Mouse (Mus musculus) neural tube, embryonic 13.5 days (tissue): Measurements from ENCODE around the gene Hoxc4. TPM values are rescaled to one million over a fixed set of nuclear protein-coding genes. Genes with fewer than 3 reads are reported as not detected.

ENCODE experiments used
- ATAC-seq: fragments of 200-750 bp; cut with Nextera tagmentation; 2 replicates; pipeline ENCODE4 v1.8.0; 2017; ENCODE audit warnings: low read depth, mild to moderate bottlenecking, moderate TSS enrichment, moderate library complexity
- H3K27ac ChIP-seq: fragments of 300-500 bp; sonication (generic); replicated peaks from 2 replicates; pipeline ENCODE4 v1.5.1; 2015; ENCODE audit warnings: moderate library complexity, mild to moderate bottlenecking, inconsistent platforms
- H3K27me3 ChIP-seq: fragments of 300-500 bp; sonication (generic); 2 replicates; pipeline ENCODE4 v1.6.1; 2015; ENCODE audit warnings: mild to moderate bottlenecking, inconsistent platforms
- H3K36me3 ChIP-seq: fragments of 300-500 bp; sonication (generic); 2 replicates; pipeline ENCODE4 v1.6.1; 2015; ENCODE audit warnings: mild to moderate bottlenecking, inconsistent platforms
- H3K4me1 ChIP-seq: fragments of 300-500 bp; sonication (generic); replicated peaks from 2 replicates; pipeline ENCODE4 v1.6.1; 2015; ENCODE audit warnings: inconsistent platforms
- H3K4me2 ChIP-seq: fragments of 300-500 bp; sonication (generic); 2 replicates; pipeline ENCODE4 v1.6.1; 2015; ENCODE audit warnings: inconsistent platforms, mild to moderate bottlenecking, moderate library complexity
- H3K4me3 ChIP-seq: fragments of 300-500 bp; sonication (generic); 2 replicates; pipeline ENCODE4 v1.5.1; 2015; ENCODE audit warnings: mild to moderate bottlenecking, inconsistent platforms
- H3K9ac ChIP-seq: fragments of 300-500 bp; sonication (generic); 2 replicates; pipeline ENCODE4 v1.6.1; 2015; ENCODE audit warnings: moderate library complexity, mild to moderate bottlenecking, inconsistent platforms
- H3K9me3 ChIP-seq: fragments of 300-500 bp; sonication (generic); 2 replicates; pipeline ENCODE4 v1.6.1; 2016; ENCODE audit warnings: inconsistent platforms
- WGBS: fragments of 180-500 bp; shearing (Covaris S2); methylation state at CpG from one replicate; pipeline ENCODE4 v1.1.7; 2015; 5-methylcytosine and 5-hydroxymethylcytosine counted together
- polyA plus RNA-seq: library from polyadenylated mRNA; unstranded; fragments of >200 nt; fragmentation: Nextera tagmentation; extraction: Ambion mirVana; gene quantifications from 2 replicates; pipeline ENCODE4 v1.2.1, GENCODE M21; 2015

Gene Hoxc4
- polyA plus RNA-seq, 1 experiment from 2014 or later: 40.2 TPM

- Histone ChIP-seq H3K9ac (peak overlapping the region; percentile 100), H3K27ac (peak overlapping the region; percentile 99), H3K4me2 (peak overlapping the region; percentile 91), H3K36me3 (no peaks in the 10 kb centered on the region), H3K4me1 (peaks cover 63% of the 10 kb centered on the region), H3K9me3 (no peaks in the 10 kb centered on the region), H3K4me3 (peak overlapping the region; percentile 90), H3K27me3 (peaks cover 18% of the 10 kb centered on the region)
- WGBS: 13% methylated on average over 1 of the region's 1 CpGs
- no peak for ATAC-seq
Measured at GRCm38 (mm10) chr15:102979936-102980335, 38.8 kb upstream of the Hoxc4 start.

GRCm38 (mm10) chr15:102980352-102980751, 38.4 kb upstream of the Hoxc4 start:
- H3K4me1 ChIP-seq: peaks cover 64% of the 10 kb centered on the region
- WGBS: 2% methylated on average over 11 of the region's 11 CpGs
- peak overlapping the region; percentile 99 for H3K27ac ChIP-seq

GRCm38 (mm10) chr15:102980912-102981311, 37.8 kb upstream of the Hoxc4 start:
- Histone ChIP-seq H3K27ac (peak overlapping the region; percentile 99), H3K9ac (peak overlapping the region; percentile 100), H3K36me3 (no peaks in the 10 kb centered on the region), H3K4me2 (peak overlapping the region; percentile 91), H3K4me3 (peak overlapping the region; percentile 90), H3K9me3 (no peaks in the 10 kb centered on the region), H3K4me1 (peaks cover 66% of the 10 kb centered on the region), H3K27me3 (peaks cover 24% of the 10 kb centered on the region)
- WGBS: 0% methylated on average over 14 of the region's 14 CpGs
- 0 out of 2 replicates have a peak, but pooled peaks have one; percentile 21 for ATAC-seq

More at GRCm38 (mm10) chr15:102980352-102980751, 38.4 kb upstream of the Hoxc4 start:
- peaks cover 18% of the 10 kb centered on the region for H3K27me3 ChIP-seq
- peak overlapping the region; percentile 100 for H3K9ac ChIP-seq
- peak overlapping the region; percentile 90 for H3K4me3 ChIP-seq
- H3K36me3 ChIP-seq: no peaks in the 10 kb centered on the region
- peak overlapping the region; percentile 91 for H3K4me2 ChIP-seq
- ATAC-seq: no peak
- H3K9me3 ChIP-seq: no peaks in the 10 kb centered on the region

- peak overlapping the region; percentile 100 for H3K9ac ChIP-seq
- peaks cover 72% of the 10 kb centered on the region for H3K4me1 ChIP-seq
- under 1% methylated on average over 88 of the region's 88 CpGs for WGBS
Measured at GRCm38 (mm10) chr15:102981379-102982288, 37.1 kb upstream of the Hoxc4 start.

GRCm38 (mm10) chr15:102983716-102984115, 35.0 kb upstream of the Hoxc4 start:
- Histone ChIP-seq H3K4me1 (peaks cover 79% of the 10 kb centered on the region), H3K4me3 (peak overlapping the region; percentile 90), H3K27ac (peak overlapping the region; percentile 99), H3K27me3 (peaks cover 22% of the 10 kb centered on the region), H3K9ac (peak overlapping the region; percentile 100), H3K9me3 (no peaks in the 10 kb centered on the region), H3K4me2 (peak overlapping the region; percentile 91), H3K36me3 (no peaks in the 10 kb centered on the region)
- 2% methylated on average over 12 of the region's 12 CpGs for WGBS
- no peak for ATAC-seq

More at GRCm38 (mm10) chr15:102981379-102982288, 37.1 kb upstream of the Hoxc4 start:
- Histone ChIP-seq H3K27ac (peak overlapping the region; percentile 99), H3K9me3 (no peaks in the 10 kb centered on the region), H3K27me3 (peaks cover 31% of the 10 kb centered on the region), H3K36me3 (no peaks in the 10 kb centered on the region), H3K4me2 (peak overlapping the region; percentile 91), H3K4me3 (peak overlapping the region; percentile 90)
- ATAC-seq: no peak

GRCm38 (mm10) chr15:102984521-102984920, 34.2 kb upstream of the Hoxc4 start:
- Histone ChIP-seq H3K9ac (peak overlapping the region; percentile 100), H3K27me3 (peaks cover 17% of the 10 kb centered on the region), H3K9me3 (no peaks in the 10 kb centered on the region), H3K4me1 (peaks cover 79% of the 10 kb centered on the region), H3K4me2 (peak overlapping the region; percentile 91), H3K4me3 (peak overlapping the region; percentile 90), H3K36me3 (no peaks in the 10 kb centered on the region), H3K27ac (peak overlapping the region; percentile 99)
- no peak for ATAC-seq
- 2% methylated on average over 10 of the region's 10 CpGs for WGBS

GRCm38 (mm10) chr15:102984925-102985324, 33.8 kb upstream of the Hoxc4 start:
- 5% methylated on average over 3 of the region's 3 CpGs for WGBS
- Histone ChIP-seq H3K27me3 (peaks cover 17% of the 10 kb centered on the region), H3K9ac (peak overlapping the region; percentile 100), H3K4me1 (peaks cover 79% of the 10 kb centered on the region), H3K9me3 (no peaks in the 10 kb centered on the region), H3K36me3 (no peaks in the 10 kb centered on the region), H3K27ac (peak overlapping the region; percentile 99), H3K4me2 (peak overlapping the region; percentile 91), H3K4me3 (peak overlapping the region; percentile 90)
- no peak for ATAC-seq

GRCm38 (mm10) chr15:102987124-102987833, 31.5 kb upstream of the Hoxc4 start:
- peak overlapping the region; percentile 91 for H3K4me2 ChIP-seq
- no peaks in the 10 kb centered on the region for H3K9me3 ChIP-seq
- WGBS: 4% methylated on average over 21 of the region's 21 CpGs
- H3K27ac ChIP-seq: peak overlapping the region; percentile 99
- no peaks in the 10 kb centered on the region for H3K36me3 ChIP-seq
- peak; percentile 21 for ATAC-seq
- H3K4me1 ChIP-seq: peaks cover 95% of the 10 kb centered on the region
- H3K27me3 ChIP-seq: peaks cover 17% of the 10 kb centered on the region
- H3K4me3 ChIP-seq: peak overlapping the region; percentile 90
- H3K9ac ChIP-seq: peak overlapping the region; percentile 100

GRCm38 (mm10) chr15:102988078-102988477, 30.7 kb upstream of the Hoxc4 start:
- Histone ChIP-seq H3K27ac (peak overlapping the region; percentile 99), H3K9me3 (no peaks in the 10 kb centered on the region), H3K4me1 (peaks cover 98% of the 10 kb centered on the region), H3K4me3 (peak overlapping the region; percentile 90), H3K4me2 (peak overlapping the region; percentile 91), H3K9ac (peak overlapping the region; percentile 100), H3K36me3 (no peaks in the 10 kb centered on the region), H3K27me3 (peaks cover 17% of the 10 kb centered on the region)
- ATAC-seq: no peak
- 28% methylated on average over 5 of the region's 5 CpGs for WGBS

- peak within 1 kb of the TSS; percentile 99 for H3K27ac ChIP-seq
- H3K9me3 ChIP-seq: no peaks in the 10 kb centered on the region
- H3K4me2 ChIP-seq: peak within 1 kb of the TSS; percentile 91
- peak; percentile 54 for ATAC-seq
- no peaks in the 10 kb centered on the region for H3K36me3 ChIP-seq
- H3K27me3 ChIP-seq: peaks cover 14% of the 10 kb centered on the region
- WGBS: under 1% methylated on average over 60 of the region's 69 CpGs
- H3K9ac ChIP-seq: peak within 1 kb of the TSS; percentile 100
- H3K4me3 ChIP-seq: peak within 1 kb of the TSS; percentile 60
- peaks cover 89% of the 10 kb centered on the region for H3K4me1 ChIP-seq
Measured at GRCm38 (mm10) chr15:102990461-102991397, 28.0 kb upstream of the Hoxc4 start, which contains the start of gene Hoxc8. Gene Hoxc8, plus strand, starts transcription at chr15:102990607.

- 0 out of 2 replicates have a peak, but pooled peaks cover 3% of the 10 kb centered on the region for H3K27me3 ChIP-seq
- H3K4me1 ChIP-seq: peaks cover 89% of the 10 kb centered on the region
- peak overlapping the region; percentile 60 for H3K4me3 ChIP-seq
- peak overlapping the region; percentile 100 for H3K9ac ChIP-seq
- peak overlapping the region; percentile 91 for H3K4me2 ChIP-seq
- WGBS: 3% methylated on average over 7 of the region's 7 CpGs
- no peaks in the 10 kb centered on the region for H3K9me3 ChIP-seq
- no peak for ATAC-seq
- no peaks in the 10 kb centered on the region for H3K36me3 ChIP-seq
- H3K27ac ChIP-seq: peak overlapping the region; percentile 99
Measured at GRCm38 (mm10) chr15:102991782-102992181, 27.0 kb upstream of the Hoxc4 start.
